13 mouse cellular contexts compared by ENCODE assay signal in the genomic region with DNA sequence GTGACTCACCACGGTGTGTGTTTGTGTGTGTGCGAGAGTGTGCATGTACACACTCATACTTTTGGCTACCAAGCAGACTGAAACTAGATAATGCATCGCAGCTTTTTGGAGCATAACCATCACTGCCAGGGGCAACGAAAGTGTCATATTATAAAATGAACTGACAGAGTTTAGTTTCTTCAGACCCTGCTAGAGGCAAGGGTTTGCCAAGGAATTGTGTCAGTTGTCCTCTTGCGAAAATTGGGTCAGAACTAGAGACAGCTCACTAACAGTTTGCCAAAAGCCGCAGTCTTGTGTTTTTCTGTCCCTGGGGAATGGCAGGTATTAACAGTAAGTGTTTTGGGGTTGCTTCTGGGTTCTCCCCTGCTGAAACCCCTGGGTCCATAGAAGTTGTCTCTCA. TPM values are rescaled to one million over a fixed set of nuclear protein-coding genes. Genes with fewer than 3 reads are reported as not detected.
DNase-seq lines count a peak whose midpoint lies in the region; ATAC-seq lines count a peak whose summit lies in the region.
"Had no signal": no experiment of that assay in that cellular context is flagged by ENCODE, and none has a peak within 500 bp of the region (broad histone marks: within the 10 kb centered on the region; RNA-seq: fewer than 3 reads in every experiment).

No protein-coding gene starts in this region.

- intact Hi-C loops in heart, postnatal 10 days (cut with DNase I): loop anchor here (2.0 kb wide), 1 partner anchor 18 kb away; no protein-coding TSS in a partner anchor

- H3K4me3 ChIP-seq in heart, embryonic 10.5 days: no peak overlapping the region
- no peak overlapping the region for H3K4me3 ChIP-seq in lung, embryonic 16.5 days (ENCODE audit: low read length)
- no peak overlapping the region for H3K4me3 ChIP-seq in forebrain, embryonic 13.5 days
- H3K4me3 ChIP-seq: forebrain, embryonic 10.5 days; neural tube, embryonic 13.5 days had no signal

- DNase-seq in heart, embryonic 10.5 days (ENCODE audit: low spot score): no peak
- DNase-seq in heart, postnatal 10 days: no peak
- DNase-seq in lung, postnatal 14 days: no peak
- peak; percentile 82 for DNase-seq in gonadal fat pad, adult 2 months (ENCODE audit: low read depth)
- no peak for DNase-seq in frontal cortex, postnatal 36 days (ENCODE audit: low spot score in 2 of 2)
- DNase-seq: cerebellum, postnatal 10 days; gastrocnemius, postnatal 10 days had no signal

- peaks cover 90% of the 10 kb centered on the region for H3K4me1 ChIP-seq in heart, embryonic 10.5 days
- peaks cover 79% of the 10 kb centered on the region for H3K4me1 ChIP-seq in lung, embryonic 16.5 days (replicated peaks; ENCODE audit: control insufficient read depth, insufficient read depth, low read length)
- H3K4me1 ChIP-seq in forebrain, embryonic 13.5 days: peaks cover 93% of the 10 kb centered on the region

- 0 out of 2 replicates have a peak overlapping the region, but pooled peaks have one; percentile 54 for H3K27ac ChIP-seq in heart, embryonic 10.5 days
- no peak overlapping the region for H3K27ac ChIP-seq in lung, embryonic 16.5 days (ENCODE audit: low read length)
- no peak overlapping the region for H3K27ac ChIP-seq in forebrain, embryonic 13.5 days
- H3K27ac ChIP-seq: forebrain, embryonic 10.5 days; macrophage; neural tube, embryonic 13.5 days had no signal

- WGBS in heart, embryonic 10.5 days: 89% methylated on average over 6 of the region's 6 CpGs
- WGBS in lung, embryonic 16.5 days: 58% methylated on average over 6 of the region's 6 CpGs
- 93% methylated on average over 6 of the region's 6 CpGs for WGBS in forebrain, embryonic 13.5 days

- peak; percentile 21; the same call in 1 of the 2 replicates for ATAC-seq in lung, embryonic 16.5 days (ENCODE audit: low read depth)
- ATAC-seq in forebrain, embryonic 13.5 days: no peak
- ATAC-seq: hindbrain, embryonic 16.5 days had no signal

- no peaks in the 10 kb centered on the region for H3K36me3 ChIP-seq in heart, embryonic 10.5 days
- H3K36me3 ChIP-seq in lung, embryonic 16.5 days (ENCODE audit: control insufficient read depth, insufficient read depth, low read length): no peaks in the 10 kb centered on the region
- no peaks in the 10 kb centered on the region for H3K36me3 ChIP-seq in forebrain, embryonic 13.5 days (ENCODE audit: poor library complexity, severe bottlenecking)
- H3K36me3 ChIP-seq: forebrain, embryonic 10.5 days; neural tube, embryonic 13.5 days had no signal

- no peaks in the 10 kb centered on the region for H3K9me3 ChIP-seq in heart, embryonic 10.5 days
- H3K9me3 ChIP-seq in lung, embryonic 16.5 days (ENCODE audit: control insufficient read depth, low read length): no peaks in the 10 kb centered on the region
- H3K9me3 ChIP-seq in forebrain, embryonic 13.5 days (replicated peaks): no peaks in the 10 kb centered on the region
- H3K9me3 ChIP-seq: forebrain, embryonic 10.5 days; neural tube, embryonic 13.5 days had no signal

- no peaks in the 10 kb centered on the region for H3K27me3 ChIP-seq in heart, embryonic 10.5 days (ENCODE audit: insufficient read depth, poor library complexity, severe bottlenecking)
- H3K27me3 ChIP-seq in lung, embryonic 16.5 days (ENCODE audit: control insufficient read depth, insufficient read depth, low read depth, low read length): no peaks in the 10 kb centered on the region
- no peaks in the 10 kb centered on the region for H3K27me3 ChIP-seq in forebrain, embryonic 13.5 days
- H3K27me3 ChIP-seq: neural tube, embryonic 13.5 days had no signal

- H3K4me2 ChIP-seq in lung, embryonic 16.5 days (ENCODE audit: low read depth, low read length): no peak overlapping the region
- H3K4me2 ChIP-seq in forebrain, embryonic 13.5 days: no peak overlapping the region
- H3K4me2 ChIP-seq: neural tube, embryonic 13.5 days had no signal

- H3K9ac ChIP-seq in lung, embryonic 16.5 days (ENCODE audit: low read length): no peak overlapping the region
- H3K9ac ChIP-seq in forebrain, embryonic 13.5 days: no peak overlapping the region
- H3K9ac ChIP-seq: neural tube, embryonic 13.5 days had no signal

RNA-seq across cellular contexts. Expression of a gene that starts 5.9 kb away (rescaled TPM):
- 11.5 and 20.1 TPM in 2 replicates for polyA plus RNA-seq in heart, embryonic 10.5 days (2016; fragmentation: Nextera tagmentation; extraction: Ambion mirVana)
- 10 to 100 TPM; 70.7 to 86.4 TPM for total RNA-seq in heart, postnatal 10 days (2021)
- 16.0 TPM in 2 replicates for polyA plus RNA-seq in lung, embryonic 16.5 days (2015; fragmentation: Nextera tagmentation; extraction: Ambion mirVana)
- 4.5 and 5.2 TPM in 2 replicates for polyA plus RNA-seq in gonadal fat pad, adult 2 months (2012; rRNA removed)
- 17.6 and 20.6 TPM in 2 replicates for polyA plus RNA-seq in forebrain, embryonic 13.5 days (2015; fragmentation: Nextera tagmentation; extraction: Ambion mirVana)
